Mouse (Mus musculus) skeletal muscle tissue, postnatal 0 days (tissue): ENCODE data around the gene Zfp607a. TPM values are rescaled to one million over a fixed set of nuclear protein-coding genes. Genes with fewer than 3 reads are reported as not detected.

Source experiments
- polyA plus RNA-seq: library from polyadenylated mRNA; unstranded; fragments of >200 nt; fragmentation: Nextera tagmentation; extraction: Ambion mirVana; gene quantifications from 2 replicates; pipeline ENCODE4 v1.2.1, GENCODE M21; 2015

Gene Zfp607a
- polyA plus RNA-seq = 1.8 TPM in 2 replicates

DNA sequence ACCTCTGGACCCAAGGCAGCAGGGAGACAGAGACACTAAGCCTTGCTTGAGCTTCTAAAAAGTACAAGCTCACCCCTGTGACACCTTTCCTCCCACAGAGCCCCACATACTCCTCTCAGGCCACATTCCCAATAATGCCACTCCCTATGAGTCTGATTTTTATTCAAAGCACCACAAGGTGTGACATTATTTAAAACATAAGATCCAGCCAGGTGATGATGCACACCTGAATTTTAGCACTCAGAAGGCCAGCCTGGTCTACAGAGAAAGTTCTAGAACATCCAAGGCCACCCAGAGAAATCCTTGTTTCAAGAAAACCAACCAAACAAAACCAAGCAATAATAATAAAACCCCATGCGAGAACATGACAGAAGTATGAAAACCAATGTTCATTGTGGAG, at the start of gene Zfp607a:
TSS of gene Zfp607a (plus strand) at position 301 of the 400 bp plus-strand sequence.

DNA sequence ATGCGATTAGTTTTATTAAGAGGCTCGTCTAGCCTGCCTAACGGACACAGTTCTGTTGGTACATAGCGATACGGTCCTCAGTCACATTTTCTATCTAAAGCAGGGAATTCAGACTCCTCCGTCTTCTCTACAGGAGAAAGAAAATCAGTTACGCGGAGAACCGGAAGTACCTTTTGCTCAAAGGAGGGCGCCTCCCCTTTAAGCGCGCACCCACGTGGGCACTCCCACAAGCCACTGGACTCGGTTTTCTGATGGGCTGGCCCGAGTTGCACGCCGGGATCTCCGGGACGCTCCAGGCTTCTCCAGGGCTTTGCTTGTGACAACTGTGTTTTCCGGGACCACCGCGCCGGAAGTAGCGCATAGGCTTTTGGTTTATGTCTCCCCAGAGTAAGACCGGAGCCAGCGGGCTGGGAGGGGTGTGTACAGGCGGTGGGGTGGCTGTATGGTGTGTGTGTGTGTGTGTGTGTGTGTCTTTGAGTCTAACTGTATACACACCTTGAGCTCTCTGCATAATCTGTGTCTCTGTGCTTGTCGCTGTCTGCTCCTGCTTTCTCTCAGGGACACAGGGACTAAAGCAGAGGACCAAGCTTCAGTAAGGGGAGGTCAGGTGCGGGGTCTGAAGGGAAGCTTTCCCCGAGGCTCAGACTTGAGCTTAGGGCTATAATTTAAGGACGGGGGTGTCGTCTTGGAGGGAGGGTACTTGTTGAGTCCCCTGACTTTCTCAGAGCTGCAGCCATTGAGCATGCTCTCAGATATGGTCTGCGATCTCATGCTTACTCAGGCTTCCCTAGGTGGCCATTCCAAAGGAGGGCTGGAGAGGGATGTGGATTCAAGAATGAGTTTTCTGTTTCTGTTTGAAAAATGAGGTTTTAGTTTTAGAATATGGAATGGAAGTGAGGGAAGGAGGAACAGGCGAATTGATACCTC, 18.7 kb upstream of the Zfp607a start, which contains the start of gene Zfp59:
TSS of gene Zfp59 (plus strand) at position 285 of the 927 bp plus-strand sequence.

GRCm38 (mm10) chr7:27928818-27929695, 71.7 kb downstream of the Zfp607a start, which contains the start of gene Zfp974:
TSS of gene Zfp974 (minus strand) at chr7:27929460.

Other genes with a start within 250 kb of the Zfp607a start
- 0.07 TPM in 1 of 2 replicates, not detected in the other for gene Ttc9b, start 203.6 kb upstream of the Zfp607a start, polyA plus RNA-seq
- 2.8 and 5.1 TPM in 2 replicates for gene Map3k10, start 182.9 kb upstream of the Zfp607a start, polyA plus RNA-seq
- gene Zfp607b, start 168.2 kb upstream of the Zfp607a start, polyA plus RNA-seq = 2.4 and 2.8 TPM in 2 replicates
- 8.7 and 10.3 TPM in 2 replicates for gene Zfp60, start 126.1 kb upstream of the Zfp607a start, polyA plus RNA-seq
- gene Zfp626, start 50.3 kb upstream of the Zfp607a start, polyA plus RNA-seq = 0.87 and 0.96 TPM in 2 replicates
- gene Zfp59, start 18.9 kb upstream of the Zfp607a start, polyA plus RNA-seq = 2.7 and 2.9 TPM in 2 replicates
- 3.1 and 3.4 TPM in 2 replicates for gene Zfp974, start 71.9 kb downstream of the Zfp607a start, polyA plus RNA-seq
- 7.2 and 7.6 TPM in 2 replicates for gene Zfp780b, start 121.6 kb downstream of the Zfp607a start, polyA plus RNA-seq
- gene Zfp850, start 156.6 kb downstream of the Zfp607a start, polyA plus RNA-seq = 0.55 and 0.78 TPM in 2 replicates
- gene Psmc4, start 192.6 kb downstream of the Zfp607a start, polyA plus RNA-seq = 179 and 196 TPM in 2 replicates
- gene Fcgbp, start 213.7 kb downstream of the Zfp607a start, polyA plus RNA-seq = not detected in 2 replicates